Mouse (Mus musculus): ENCODE measurements around the gene Rapgef2.

The Rapgef2 gene

GRCm38 (mm10) chr3:79286376-79287107, at the start of gene Rapgef2:
Rapgef2 (minus strand) TSS chr3:79286517.
- peak; percentile 52 for DNase-seq (ENCODE audit: low read depth)

- no peak for DNase-seq (ENCODE audit: low read depth)
These were observed 47.4 kb upstream of the Rapgef2 start for GRCm38 (mm10) chr3:79333643-79334200.

GRCm38 (mm10) chr3:79333051-79333450, 46.7 kb upstream of the Rapgef2 start:
- no peak for DNase-seq (ENCODE audit: low read depth)

GRCm38 (mm10) chr3:79329691-79330315, 43.5 kb upstream of the Rapgef2 start:
- DNase-seq (ENCODE audit: low read depth), result no peak

- DNase-seq (ENCODE audit: low read depth), result no peak
These were observed 38.6 kb upstream of the Rapgef2 start for GRCm38 (mm10) chr3:79324697-79325526.

GRCm38 (mm10) chr3:79314006-79314698, 27.8 kb upstream of the Rapgef2 start:
- DNase-seq (ENCODE audit: low read depth), result no peak

- DNase-seq (ENCODE audit: low read depth), result no peak
These were observed 25.6 kb upstream of the Rapgef2 start for GRCm38 (mm10) chr3:79311895-79312294.

GRCm38 (mm10) chr3:79310184-79310583, 23.9 kb upstream of the Rapgef2 start:
- no peak for DNase-seq (ENCODE audit: low read depth)

GRCm38 (mm10) chr3:79308605-79309004, 22.3 kb upstream of the Rapgef2 start:
- no peak for DNase-seq (ENCODE audit: low read depth)

- no peak for DNase-seq (ENCODE audit: low read depth)
These were observed 13.1 kb upstream of the Rapgef2 start for GRCm38 (mm10) chr3:79299401-79299800.

- no peak for DNase-seq (ENCODE audit: low read depth)
These were observed 11.0 kb upstream of the Rapgef2 start for GRCm38 (mm10) chr3:79297281-79297680.

GRCm38 (mm10) chr3:79296586-79296985, 10.3 kb upstream of the Rapgef2 start:
- no peak for DNase-seq (ENCODE audit: low read depth)

- DNase-seq (ENCODE audit: low read depth), result no peak
These were observed 9.7 kb upstream of the Rapgef2 start for GRCm38 (mm10) chr3:79296049-79296448.

GRCm38 (mm10) chr3:79294701-79295100, 8.4 kb upstream of the Rapgef2 start:
- no peak for DNase-seq (ENCODE audit: low read depth)

- no peak for DNase-seq (ENCODE audit: low read depth)
These were observed 6.7 kb upstream of the Rapgef2 start for GRCm38 (mm10) chr3:79293023-79293422.

- no peak for DNase-seq (ENCODE audit: low read depth)
These were observed 2.7 kb upstream of the Rapgef2 start for GRCm38 (mm10) chr3:79289050-79289449.

- peak; percentile 47 for DNase-seq (ENCODE audit: low read depth)
These were observed 1.6 kb upstream of the Rapgef2 start for GRCm38 (mm10) chr3:79287699-79288458.

GRCm38 (mm10) chr3:79287108-79287576, 825 bp upstream of the Rapgef2 start:
- peak; percentile 91 for DNase-seq (ENCODE audit: low read depth)

- DNase-seq (ENCODE audit: low read depth), result peak; percentile 47
These were observed 314 bp downstream of the Rapgef2 start for GRCm38 (mm10) chr3:79286031-79286375.

- no peak for DNase-seq (ENCODE audit: low read depth)
These were observed 1.1 kb downstream of the Rapgef2 start for GRCm38 (mm10) chr3:79285097-79285675.

- no peak for DNase-seq (ENCODE audit: low read depth)
These were observed 2.3 kb downstream of the Rapgef2 start for GRCm38 (mm10) chr3:79283976-79284375.
